Mouse (Mus musculus) liver, adult 2 months (tissue): ENCODE measurements around the gene Rexo2.

Experiments used
- CTCF ChIP-seq: fragments of 200-500 bp; IDR thresholded peaks from 2 replicates; pipeline ENCODE4 v1.5.1; 2011; ENCODE audit warnings: low read depth, low read length, control low read depth
- POLR2A ChIP-seq: fragments of 200-500 bp; IDR thresholded peaks from 2 replicates; pipeline ENCODE4 v1.6.1; 2011; ENCODE audit warnings: low read length, control low read depth; ENCODE audit not compliant: insufficient read depth; ENCODE audit errors: extremely low read depth

- TF ChIP-seq CTCF, result no peak
- no peak for TF ChIP-seq POLR2A
Measured at GRCm38 (mm10) chr9:48422382-48422781, 58.0 kb downstream of the Rexo2 start.
